Mouse (Mus musculus): ENCODE measurements around the gene Gpr3. TPM values are rescaled to one million over a fixed set of nuclear protein-coding genes. Genes with fewer than 3 reads are reported as not detected.

The Gpr3 gene
- polyA plus RNA-seq, 1 experiment from 2014 or later, result 0.22 TPM

DNA sequence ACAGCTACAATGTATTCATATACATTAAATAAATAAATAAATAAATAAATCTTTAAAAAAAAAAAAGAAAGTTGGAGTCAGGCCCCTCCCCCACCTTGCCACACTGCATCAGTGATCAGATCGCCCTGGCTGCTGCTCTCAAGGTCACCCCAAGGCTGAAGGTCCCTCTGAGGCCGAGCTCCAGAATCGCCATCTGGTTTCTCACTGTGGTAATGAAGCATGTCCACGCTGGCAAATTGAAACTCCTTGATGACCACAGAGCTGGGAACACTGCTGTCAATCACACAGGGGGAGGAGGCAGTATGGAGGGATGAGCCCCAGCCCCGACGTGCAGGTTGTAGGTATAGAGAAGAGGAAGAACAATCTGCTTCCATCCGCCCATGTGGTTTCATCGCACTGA lies 15.3 kb upstream of the Gpr3 start:
- no peak for ATAC-seq
- H3K4me1 ChIP-seq (replicated peaks), result peaks cover 5% of the 10 kb centered on the region; the same call in 1 of the 2 replicates
- no peak overlapping the region for H3K9ac ChIP-seq (replicated peaks)
- no peaks in the 10 kb centered on the region for H3K9me3 ChIP-seq
- WGBS, result 54% methylated on average over 8 of the region's 8 CpGs
- no peak overlapping the region for H3K4me2 ChIP-seq (replicated peaks)
- H3K4me3 ChIP-seq (replicated peaks), result no peak overlapping the region
- H3K27me3 ChIP-seq, result peaks cover 6% of the 10 kb centered on the region; the same call in 1 of the 2 replicates
- H3K27ac ChIP-seq, result no peak overlapping the region
- H3K36me3 ChIP-seq, result no peaks in the 10 kb centered on the region

DNA sequence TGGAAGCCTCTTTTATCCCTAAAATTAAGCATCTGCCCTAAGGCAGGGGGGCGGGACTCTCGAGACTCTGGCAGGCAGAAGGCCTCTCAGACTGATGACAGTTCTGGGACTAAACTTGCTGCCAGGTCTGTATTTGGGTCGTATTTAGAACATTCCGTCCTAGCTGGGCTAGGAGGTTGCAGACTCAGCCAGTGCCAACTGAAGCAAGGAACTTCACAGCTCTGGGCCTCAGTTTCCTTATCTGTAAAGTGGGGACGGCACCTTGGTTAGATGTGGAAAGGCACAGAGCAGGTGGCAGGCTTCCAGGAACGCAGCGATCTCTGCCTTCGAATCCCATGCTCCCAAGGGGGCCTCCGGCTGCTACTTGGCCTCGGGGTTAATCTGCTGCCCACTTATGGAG lies 13.7 kb upstream of the Gpr3 start:
- no peak overlapping the region for H3K27ac ChIP-seq
- H3K4me3 ChIP-seq (replicated peaks), result no peak overlapping the region
- peaks cover 20% of the 10 kb centered on the region for H3K27me3 ChIP-seq
- no peak for ATAC-seq
- H3K4me1 ChIP-seq (replicated peaks), result peaks cover 5% of the 10 kb centered on the region
- 68% methylated on average over 10 of the region's 10 CpGs for WGBS
- no peak overlapping the region for H3K4me2 ChIP-seq (replicated peaks)
- H3K36me3 ChIP-seq, result no peaks in the 10 kb centered on the region
- H3K9me3 ChIP-seq, result no peaks in the 10 kb centered on the region
- no peak overlapping the region for H3K9ac ChIP-seq (replicated peaks)

DNA sequence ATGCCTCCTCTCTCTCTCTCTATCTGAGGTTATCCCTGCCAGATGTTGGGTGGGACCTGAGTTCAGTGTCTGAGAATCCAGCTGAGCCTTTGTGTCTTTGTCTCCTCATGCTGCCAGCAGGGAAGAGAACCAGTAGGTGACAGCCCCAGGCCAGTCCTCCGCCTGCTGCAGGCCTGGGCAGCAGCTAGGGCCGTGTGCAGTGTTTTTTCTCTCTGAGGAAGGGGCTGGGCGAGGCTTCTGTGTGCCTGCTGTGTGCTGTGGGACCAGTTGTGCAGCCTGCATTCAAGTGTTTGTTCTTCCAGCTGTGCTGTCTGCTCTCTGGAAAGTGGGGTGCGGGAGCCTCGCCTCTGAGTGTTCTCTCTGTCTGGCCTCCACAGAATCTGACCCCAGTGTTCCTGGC lies 11.5 kb upstream of the Gpr3 start:
- Histone ChIP-seq H3K4me3 (replicated peaks) (no peak overlapping the region), H3K4me1 (replicated peaks) (peaks cover 8% of the 10 kb centered on the region), H3K4me2 (replicated peaks) (no peak overlapping the region), H3K9ac (replicated peaks) (no peak overlapping the region), H3K27me3 (peaks cover 37% of the 10 kb centered on the region), H3K9me3 (no peaks in the 10 kb centered on the region), H3K27ac (no peak overlapping the region), H3K36me3 (no peaks in the 10 kb centered on the region)
- ATAC-seq, result no peak
- WGBS, result 45% methylated on average over 5 of the region's 5 CpGs

DNA sequence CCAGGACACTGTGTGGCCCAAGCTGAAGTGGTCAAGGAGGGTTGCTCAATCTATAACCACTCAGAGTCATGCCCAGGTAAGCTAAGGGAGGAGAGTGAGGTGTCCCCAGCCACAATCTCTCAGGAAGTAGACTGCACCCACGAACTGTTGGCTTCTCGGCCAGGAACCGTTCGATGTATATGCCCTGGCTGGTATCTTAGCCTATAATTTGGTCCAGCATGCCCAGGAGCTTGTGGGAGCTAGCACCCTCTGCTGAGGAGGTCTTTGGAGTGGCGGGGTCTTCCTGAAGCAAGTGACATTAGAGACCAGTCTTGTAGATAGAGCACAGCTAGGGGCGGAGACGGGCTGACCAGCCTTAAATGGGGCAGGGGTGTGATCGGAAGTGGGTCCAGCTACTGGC lies 9.4 kb upstream of the Gpr3 start:
- no peak for ATAC-seq
- H3K4me2 ChIP-seq (replicated peaks), result no peak overlapping the region
- H3K27ac ChIP-seq, result no peak overlapping the region
- peaks cover 12% of the 10 kb centered on the region for H3K4me1 ChIP-seq (replicated peaks)
- WGBS, result 85% methylated on average over 8 of the region's 8 CpGs
- no peaks in the 10 kb centered on the region for H3K36me3 ChIP-seq
- no peak overlapping the region for H3K9ac ChIP-seq (replicated peaks)
- H3K27me3 ChIP-seq, result peaks cover 37% of the 10 kb centered on the region
- no peaks in the 10 kb centered on the region for H3K9me3 ChIP-seq
- H3K4me3 ChIP-seq (replicated peaks), result no peak overlapping the region

DNA sequence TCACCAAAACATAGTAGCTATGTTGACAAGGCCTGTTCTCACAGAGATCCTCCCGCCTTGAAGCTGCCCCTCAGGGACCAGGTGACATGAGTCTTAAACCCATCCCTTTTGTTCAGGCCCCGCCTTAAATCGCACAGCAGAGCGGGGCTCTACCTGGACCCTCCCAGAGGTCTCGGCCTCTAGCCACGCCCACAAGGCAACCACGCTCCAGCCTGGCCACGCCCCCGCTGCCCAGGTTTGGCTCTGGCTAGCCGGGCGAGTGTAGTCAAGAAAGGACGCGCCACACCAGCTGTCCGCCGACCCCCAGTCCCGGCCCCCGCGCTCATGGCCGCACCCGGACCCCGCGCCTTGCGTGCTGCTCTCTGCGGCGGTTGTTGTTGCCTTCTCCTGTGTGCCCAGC lies 8.3 kb upstream of the Gpr3 start:
- Histone ChIP-seq H3K9me3 (no peaks in the 10 kb centered on the region), H3K4me2 (replicated peaks) (peak overlapping the region; percentile 55), H3K4me3 (replicated peaks) (peak overlapping the region; percentile 30), H3K27ac (no peak overlapping the region), H3K9ac (replicated peaks) (peak overlapping the region; percentile 59), H3K27me3 (peaks cover 37% of the 10 kb centered on the region), H3K36me3 (no peaks in the 10 kb centered on the region), H3K4me1 (replicated peaks) (peaks cover 12% of the 10 kb centered on the region)
- WGBS, result 1% methylated on average over 25 of the region's 25 CpGs
- no peak for ATAC-seq

DNA sequence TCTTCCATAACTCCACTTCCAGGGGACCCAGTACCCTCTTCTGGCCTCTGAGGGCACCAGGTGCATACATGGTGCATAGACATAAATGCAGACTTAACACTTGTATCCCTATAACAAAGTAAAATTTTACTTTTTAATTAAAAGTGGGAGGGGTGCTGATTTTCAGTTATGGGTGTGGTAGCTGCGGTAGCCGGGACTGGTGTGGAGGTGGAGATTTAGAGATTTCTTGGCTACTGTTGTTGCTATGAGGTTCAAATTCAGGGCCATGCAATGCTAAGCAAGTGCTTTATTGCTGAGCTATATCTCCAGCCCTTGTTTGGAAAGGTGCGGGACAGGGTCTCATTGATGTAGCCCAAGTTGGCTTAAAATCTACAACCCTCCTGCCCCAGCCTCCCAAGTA lies 6.4 kb upstream of the Gpr3 start:
- H3K36me3 ChIP-seq, result no peaks in the 10 kb centered on the region
- H3K9ac ChIP-seq (replicated peaks), result no peak overlapping the region
- no peak overlapping the region for H3K4me2 ChIP-seq (replicated peaks)
- H3K27ac ChIP-seq, result no peak overlapping the region
- peaks cover 54% of the 10 kb centered on the region for H3K27me3 ChIP-seq
- no peak for ATAC-seq
- H3K4me3 ChIP-seq (replicated peaks), result no peak overlapping the region
- peaks cover 13% of the 10 kb centered on the region for H3K4me1 ChIP-seq (replicated peaks)
- 90% methylated on average over 3 of the region's 3 CpGs for WGBS
- H3K9me3 ChIP-seq, result no peaks in the 10 kb centered on the region

DNA sequence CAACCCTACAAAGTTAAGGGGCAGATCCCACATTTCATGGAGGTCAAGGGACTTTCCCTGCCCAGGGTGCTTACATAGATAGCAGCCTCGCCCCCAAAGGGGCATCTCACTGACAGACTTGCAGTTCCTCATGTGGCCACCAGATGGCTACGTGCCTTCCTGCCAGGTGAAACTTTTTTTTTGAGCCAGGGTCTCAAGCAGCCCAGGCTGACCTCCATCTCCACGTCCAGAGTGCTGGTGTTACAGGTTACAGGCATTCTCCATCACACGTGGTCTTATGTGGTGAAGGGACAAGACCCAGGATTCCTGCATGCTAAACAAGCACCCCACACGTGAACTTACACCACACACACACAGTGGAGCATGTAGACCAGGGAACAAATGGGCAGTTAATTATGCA lies 5.3 kb upstream of the Gpr3 start:
- Histone ChIP-seq H3K4me3 (replicated peaks) (no peak overlapping the region), H3K36me3 (no peaks in the 10 kb centered on the region), H3K9me3 (no peaks in the 10 kb centered on the region), H3K9ac (replicated peaks) (no peak overlapping the region), H3K4me2 (replicated peaks) (no peak overlapping the region), H3K27me3 (peaks cover 60% of the 10 kb centered on the region), H3K4me1 (replicated peaks) (peaks cover 24% of the 10 kb centered on the region), H3K27ac (no peak overlapping the region)
- peak; percentile 21; the same call in 1 of the 2 replicates for ATAC-seq
- 1% methylated on average over 5 of the region's 5 CpGs for WGBS

DNA sequence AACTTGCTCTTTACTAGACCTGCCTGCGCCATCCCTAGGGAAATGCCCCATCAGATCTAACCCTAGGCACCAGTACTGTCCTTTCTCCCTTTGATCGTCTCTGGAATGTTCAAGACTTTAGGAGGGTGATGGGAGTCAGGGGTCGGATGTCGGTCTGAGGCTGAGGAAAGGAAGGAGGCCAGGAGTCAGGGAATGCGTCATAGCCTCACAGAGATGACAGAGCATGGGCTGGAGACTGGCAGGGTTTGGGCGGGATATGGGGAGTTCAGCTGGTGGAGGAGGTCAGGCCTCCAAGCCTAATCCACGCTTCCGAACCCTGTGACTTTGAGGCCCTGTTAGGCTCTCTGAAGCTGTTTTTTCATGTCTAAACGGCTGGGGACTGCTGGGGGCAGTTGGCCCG lies 1.3 kb upstream of the Gpr3 start:
- peak overlapping the region; percentile 89 for H3K4me2 ChIP-seq (replicated peaks)
- H3K27me3 ChIP-seq, result peaks cover 50% of the 10 kb centered on the region
- no peak overlapping the region; the same call in 1 of the 2 replicates for H3K27ac ChIP-seq
- H3K36me3 ChIP-seq, result no peaks in the 10 kb centered on the region
- H3K9ac ChIP-seq (replicated peaks), result no peak overlapping the region
- peak overlapping the region; percentile 61; the same call in 1 of the 2 replicates for H3K4me3 ChIP-seq (replicated peaks)
- H3K4me1 ChIP-seq (replicated peaks), result peaks cover 25% of the 10 kb centered on the region
- 7% methylated on average over 10 of the region's 10 CpGs for WGBS
- no peaks in the 10 kb centered on the region for H3K9me3 ChIP-seq
- ATAC-seq, result no peak

DNA sequence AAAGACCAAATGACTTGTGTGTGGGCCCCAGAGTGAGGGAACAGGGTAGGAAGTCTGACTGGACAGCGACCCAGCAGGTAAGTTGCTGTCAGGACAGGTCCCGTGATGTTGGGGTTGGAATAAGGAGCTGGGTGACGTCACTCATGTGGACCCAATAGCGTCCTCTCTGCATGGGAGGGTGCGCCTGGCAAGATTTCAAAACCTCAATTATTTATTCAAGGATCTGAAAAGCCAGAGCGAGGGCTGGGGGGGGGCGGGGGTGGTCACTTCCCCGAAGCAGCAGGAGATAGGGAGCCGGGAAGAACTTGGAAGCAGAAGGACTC lies 893 bp upstream of the Gpr3 start:
- Histone ChIP-seq H3K4me1 (replicated peaks) (peaks cover 25% of the 10 kb centered on the region), H3K4me2 (replicated peaks) (peak overlapping the region; percentile 89), H3K36me3 (no peaks in the 10 kb centered on the region), H3K9me3 (no peaks in the 10 kb centered on the region), H3K4me3 (replicated peaks) (peak overlapping the region; percentile 61), H3K9ac (replicated peaks) (peak overlapping the region; percentile 65), H3K27ac (no peak overlapping the region), H3K27me3 (peaks cover 50% of the 10 kb centered on the region)
- ATAC-seq, result 0 out of 2 replicates have a peak, but pooled peaks have one; percentile 2
- WGBS, result 0% methylated on average over 9 of the region's 9 CpGs

DNA sequence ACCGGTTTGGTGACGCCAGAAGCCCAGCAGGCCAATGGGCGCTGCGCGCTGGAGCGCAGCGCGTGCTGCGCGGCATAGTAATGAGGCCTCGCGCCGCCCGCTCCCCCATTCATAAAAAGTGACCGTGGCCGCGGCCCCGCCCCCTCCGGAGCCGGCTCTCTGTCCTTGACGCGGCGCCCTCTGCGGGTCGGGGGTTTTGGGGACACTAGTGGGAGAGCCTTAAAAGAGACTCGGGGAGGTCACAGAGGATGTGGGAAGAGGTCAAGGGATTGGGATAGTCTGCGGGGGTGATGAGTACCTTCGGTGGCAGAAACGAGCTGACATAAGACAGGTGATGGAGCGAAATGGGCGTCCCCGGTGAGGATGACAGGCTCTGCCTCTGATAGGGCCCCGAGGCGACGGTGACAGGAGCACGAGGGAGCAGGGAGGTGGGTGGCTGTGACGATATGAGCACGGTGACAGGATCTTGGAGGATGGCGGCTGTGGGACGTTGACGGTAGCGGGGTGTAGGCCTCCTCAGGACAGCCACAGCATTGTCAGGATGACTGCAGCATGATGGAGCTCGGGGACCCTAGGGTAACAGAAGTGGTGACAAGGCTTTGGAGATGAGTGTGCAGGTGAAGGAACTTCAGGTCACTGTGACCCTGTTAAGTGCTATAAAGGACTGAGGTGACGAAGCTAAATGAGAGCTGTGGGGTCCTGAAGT lies 379 bp upstream of the Gpr3 start:
- H3K4me3 ChIP-seq (replicated peaks), result peak overlapping the region; percentile 61
- H3K4me1 ChIP-seq (replicated peaks), result peaks cover 22% of the 10 kb centered on the region
- WGBS, result 2% methylated on average over 43 of the region's 44 CpGs
- H3K27me3 ChIP-seq, result peaks cover 50% of the 10 kb centered on the region
- peak overlapping the region; percentile 89 for H3K4me2 ChIP-seq (replicated peaks)
- H3K9ac ChIP-seq (replicated peaks), result peak overlapping the region; percentile 65
- ATAC-seq, result peak; percentile 85
- H3K36me3 ChIP-seq, result no peaks in the 10 kb centered on the region
- H3K27ac ChIP-seq, result no peak overlapping the region
- no peaks in the 10 kb centered on the region for H3K9me3 ChIP-seq

DNA sequence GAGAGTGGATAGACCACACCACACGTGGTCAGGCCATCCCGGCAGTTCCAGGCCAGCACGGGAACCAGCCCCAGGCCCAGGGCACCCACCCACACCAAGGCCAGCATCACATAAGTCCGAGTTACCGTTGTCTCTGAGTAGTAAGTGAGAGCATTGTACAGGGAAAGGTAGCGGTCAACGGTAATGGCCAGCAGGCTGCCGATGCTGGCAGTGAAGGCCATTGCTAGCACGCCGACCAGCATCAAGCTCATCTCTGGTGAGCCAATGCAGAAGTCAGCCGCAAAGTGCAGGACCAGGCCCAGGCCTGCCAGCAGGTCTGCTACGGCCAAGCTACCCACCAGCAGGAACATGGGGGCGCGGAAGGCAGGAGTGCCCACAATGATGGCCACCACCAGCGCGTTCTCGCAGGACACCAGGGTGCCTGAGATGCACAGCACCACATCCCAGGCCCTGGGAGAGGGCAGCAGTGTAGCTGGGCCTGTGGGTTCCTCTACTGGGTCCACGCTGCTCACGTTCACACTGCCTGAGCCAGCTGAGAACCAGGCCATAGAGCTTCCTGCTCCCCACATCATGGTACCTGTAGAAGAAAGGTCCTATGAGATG lies 1.4 kb downstream of the Gpr3 start:
- no peaks in the 10 kb centered on the region for H3K36me3 ChIP-seq
- H3K4me3 ChIP-seq (replicated peaks), result no peak overlapping the region
- H3K9ac ChIP-seq (replicated peaks), result no peak overlapping the region
- no peaks in the 10 kb centered on the region for H3K9me3 ChIP-seq
- no peak for ATAC-seq
- peaks cover 21% of the 10 kb centered on the region for H3K4me1 ChIP-seq (replicated peaks)
- H3K4me2 ChIP-seq (replicated peaks), result no peak overlapping the region
- H3K27ac ChIP-seq, result no peak overlapping the region
- 93% methylated on average over 19 of the region's 19 CpGs for WGBS
- peaks cover 50% of the 10 kb centered on the region for H3K27me3 ChIP-seq

DNA sequence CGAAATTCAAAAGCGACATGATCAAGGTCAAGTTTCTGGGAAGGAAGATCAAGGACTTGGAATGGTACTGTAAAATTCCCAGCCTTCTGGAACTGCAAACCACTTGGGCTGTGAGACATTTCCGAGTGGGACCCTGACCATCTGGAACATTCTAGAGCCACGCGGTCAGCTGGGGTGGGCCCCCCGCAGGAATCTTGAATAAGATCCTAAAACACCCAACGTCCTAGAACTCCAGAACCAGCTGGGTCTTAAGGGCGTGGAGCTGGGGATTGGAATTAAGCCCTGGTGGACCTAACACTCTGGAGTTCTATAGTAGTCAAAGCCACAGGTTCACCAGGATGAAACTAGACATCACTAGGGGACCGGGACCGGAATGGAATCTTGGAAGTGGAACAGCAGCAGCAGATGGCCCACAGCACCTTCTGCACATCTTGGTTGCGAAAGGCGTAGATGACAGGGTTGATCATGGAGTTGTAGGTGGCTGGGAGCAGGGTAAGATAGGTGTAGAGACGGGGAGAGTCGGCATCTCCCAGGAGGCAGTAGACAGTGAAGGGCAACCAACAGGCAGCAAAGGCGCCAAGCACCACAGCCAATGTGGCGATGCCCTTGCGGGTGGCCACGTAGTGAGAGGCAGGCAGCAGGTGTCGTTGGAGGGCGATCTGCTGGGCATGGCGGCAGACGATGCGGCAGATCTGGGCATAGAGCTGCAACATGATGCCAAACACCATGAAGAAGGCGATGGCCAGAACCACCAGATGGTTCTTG lies 2.1 kb downstream of the Gpr3 start:
- Histone ChIP-seq H3K27me3 (peaks cover 46% of the 10 kb centered on the region), H3K9me3 (no peaks in the 10 kb centered on the region), H3K27ac (no peak overlapping the region), H3K4me1 (replicated peaks) (peaks cover 21% of the 10 kb centered on the region), H3K36me3 (no peaks in the 10 kb centered on the region), H3K4me2 (replicated peaks) (no peak overlapping the region), H3K9ac (replicated peaks) (no peak overlapping the region), H3K4me3 (replicated peaks) (no peak overlapping the region)
- ATAC-seq, result no peak
- WGBS, result 91% methylated on average over 24 of the region's 24 CpGs

Measured in midbrain, embryonic 13.5 days (tissue).